Mouse (Mus musculus) megakaryocyte, embryonic 14.5 days (primary cell): ENCODE measurements around the gene Ms4a6c.

Experiments
- FLI1 ChIP-seq: IDR thresholded peaks from 2 replicates; pipeline ENCODE4 v1.6.1; 2012; ENCODE audit warnings: low read length, inconsistent platforms, mixed read lengths
- GATA1 ChIP-seq: IDR thresholded peaks from 3 replicates; pipeline ENCODE4 v1.6.1; 2012; ENCODE audit warnings: mixed read lengths, low read length, inconsistent platforms, borderline replicate concordance

DNA sequence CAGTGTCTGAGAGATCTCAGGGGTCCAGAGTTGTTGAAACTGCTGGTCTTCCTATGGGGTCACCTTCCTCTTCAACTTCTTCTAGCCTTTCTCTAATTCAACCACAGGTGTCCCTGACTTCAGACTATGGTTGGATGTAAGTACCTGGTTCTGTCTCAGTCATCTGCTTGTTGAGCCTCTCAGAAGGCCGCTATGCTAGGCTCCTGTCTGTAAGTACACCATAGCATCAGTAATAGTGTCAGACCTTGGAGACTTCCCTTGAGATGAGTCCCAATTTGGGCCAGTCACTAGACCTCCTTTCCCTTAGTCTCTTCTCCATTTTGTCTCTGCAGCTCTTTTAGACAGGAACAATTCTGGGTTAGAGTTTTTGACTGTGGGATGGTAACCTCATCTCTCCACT is 23.5 kb downstream of the Ms4a6c start:
- TF ChIP-seq GATA1 (no peak), FLI1 (no peak)
